Mouse (Mus musculus) limb, embryonic 11.5 days (tissue): ENCODE measurements around the gene Slc12a8. TPM values are rescaled to one million over a fixed set of nuclear protein-coding genes. Genes with fewer than 3 reads are reported as not detected.

Experiments
- ATAC-seq: fragments of 200-750 bp; cut with Nextera tagmentation; 2 replicates; pipeline ENCODE4 v1.8.0; 2017; ENCODE audit warnings: low read depth; ENCODE audit not compliant: insufficient number of reproducible peaks, low FRiP score, low TSS enrichment
- DNase-seq: peaks from one replicate; pipeline ENCODE4 v3.0.0-alpha.2; 2015; ENCODE audit warnings: low spot score
- H3K27ac ChIP-seq: fragments of 300-500 bp; sonication (generic); replicated peaks from 2 replicates; pipeline ENCODE4 v1.5.1; 2014; ENCODE audit warnings: low read depth, mild to moderate bottlenecking, low read length
- H3K27me3 ChIP-seq: fragments of 300-500 bp; sonication (generic); 2 replicates; pipeline ENCODE4 v1.6.1; 2014; ENCODE audit warnings: mild to moderate bottlenecking, low read length, mixed read lengths; ENCODE audit not compliant: control insufficient read depth, insufficient read depth
- H3K36me3 ChIP-seq: fragments of 300-500 bp; sonication (generic); 2 replicates; pipeline ENCODE4 v1.6.1; 2014; ENCODE audit warnings: mild to moderate bottlenecking, low read length, moderate library complexity, mixed read lengths; ENCODE audit not compliant: control insufficient read depth, insufficient read depth
- H3K4me1 ChIP-seq: fragments of 300-500 bp; sonication (generic); 2 replicates; pipeline ENCODE4 v1.6.1; 2014; ENCODE audit warnings: low read length, mixed read lengths; ENCODE audit not compliant: control insufficient read depth, insufficient read depth
- H3K4me2 ChIP-seq: fragments of 300-500 bp; sonication (generic); 2 replicates; pipeline ENCODE4 v1.6.1; 2014; ENCODE audit warnings: low read depth, mild to moderate bottlenecking, moderate library complexity; ENCODE audit not compliant: severe bottlenecking
- H3K4me3 ChIP-seq: fragments of 300-500 bp; sonication (generic); 2 replicates; pipeline ENCODE4 v1.5.1; 2014; ENCODE audit warnings: low read depth, low read length
- H3K9ac ChIP-seq: fragments of 300-500 bp; sonication (generic); 2 replicates; pipeline ENCODE4 v1.6.1; 2014; ENCODE audit warnings: mild to moderate bottlenecking, low read length
- H3K9me3 ChIP-seq: fragments of 300-500 bp; sonication (generic); 2 replicates; pipeline ENCODE4 v1.6.1; 2016; ENCODE audit warnings: low read length; ENCODE audit not compliant: control insufficient read depth
- WGBS: fragments of 180-500 bp; shearing (Covaris S2); extraction: QIAGEN DNeasy Blood & Tissue Kit; methylation state at CpG from one replicate; pipeline ENCODE4 v1.1.7; 2014; 5-methylcytosine and 5-hydroxymethylcytosine counted together
- polyA plus RNA-seq: library from polyadenylated mRNA; unstranded; fragments of >200 nt; fragmentation: Nextera tagmentation; extraction: Ambion mirVana; gene quantifications from 2 replicates; pipeline ENCODE4 v1.2.1, GENCODE M21; 2014

Gene Slc12a8
- polyA plus RNA-seq, 1 experiment from 2014 or later, result 0.49 TPM

DNA sequence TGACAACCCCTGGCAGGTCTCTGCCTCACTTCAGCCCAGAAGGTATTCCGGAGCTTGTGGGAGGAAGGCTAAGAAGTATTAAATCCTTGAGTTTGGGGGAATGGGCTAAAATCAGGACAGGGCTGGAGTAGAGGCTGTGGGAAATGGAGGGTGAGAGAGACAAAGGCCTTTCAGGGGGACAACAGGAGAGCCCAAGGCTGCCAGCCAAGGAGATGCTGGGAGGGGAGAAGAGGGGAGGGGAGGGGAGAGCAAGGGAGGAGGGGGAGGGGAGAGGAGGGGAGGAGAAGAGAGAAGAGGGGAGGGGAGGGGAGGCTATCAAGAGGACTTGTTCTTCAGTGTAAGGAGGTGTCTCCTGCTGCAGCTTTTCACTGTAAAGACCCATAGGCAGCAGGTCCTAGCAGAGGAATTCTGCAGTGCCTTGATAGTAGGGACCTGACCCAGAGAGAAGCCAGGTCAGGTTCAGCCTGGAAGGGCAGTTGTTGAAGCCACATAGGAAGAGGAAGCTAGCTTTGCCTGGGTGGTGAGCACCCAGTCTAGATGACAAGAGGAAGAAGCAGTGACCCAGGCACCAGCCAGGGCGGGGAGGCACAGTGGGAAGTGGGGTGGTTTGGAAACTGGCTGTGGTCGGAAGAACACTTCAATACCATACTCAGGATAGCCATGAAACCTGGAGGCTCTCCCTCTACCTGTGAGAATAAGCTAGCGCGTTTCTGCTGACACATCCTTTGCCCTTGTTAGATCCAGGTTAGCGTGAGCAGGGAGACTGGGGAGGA lies 174.0 kb downstream of the Slc12a8 start:
- Histone ChIP-seq H3K4me2 (no peak overlapping the region), H3K9me3 (no peaks in the 10 kb centered on the region), H3K4me3 (no peak overlapping the region), H3K4me1 (peaks cover 9% of the 10 kb centered on the region; the same call in 1 of the 2 replicates), H3K27ac (no peak overlapping the region), H3K9ac (no peak overlapping the region), H3K27me3 (no peaks in the 10 kb centered on the region), H3K36me3 (no peaks in the 10 kb centered on the region)
- DNase-seq (no peak), ATAC-seq (no peak)
- WGBS, result 85% methylated on average over 6 of the region's 6 CpGs

DNA sequence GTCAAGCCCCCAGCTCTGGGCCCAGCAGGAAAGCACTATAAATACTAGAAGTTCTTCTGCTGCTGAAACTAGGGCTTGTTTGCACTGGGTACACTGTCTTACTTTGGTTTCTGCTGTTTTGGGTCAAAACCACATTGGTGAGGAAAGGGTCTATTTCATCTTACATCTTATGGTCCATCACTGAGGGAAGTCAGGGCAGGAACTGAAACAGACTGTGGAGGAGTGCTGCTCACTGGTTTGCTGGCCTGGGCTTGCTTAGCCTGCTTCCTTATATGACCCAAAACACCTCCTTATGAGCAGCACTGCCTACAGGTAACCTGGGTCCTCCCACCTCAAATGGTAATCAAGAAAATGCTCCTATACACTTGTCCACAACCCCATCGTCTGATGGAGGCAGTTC lies 176.4 kb downstream of the Slc12a8 start:
- H3K4me2 ChIP-seq, result no peak overlapping the region
- no peaks in the 10 kb centered on the region for H3K36me3 ChIP-seq
- H3K4me3 ChIP-seq, result no peak overlapping the region
- no peaks in the 10 kb centered on the region for H3K27me3 ChIP-seq
- ATAC-seq (no peak), DNase-seq (no peak)
- WGBS, result 85% methylated on average over 1 of the region's 1 CpGs
- no peak overlapping the region for H3K27ac ChIP-seq
- no peaks in the 10 kb centered on the region for H3K9me3 ChIP-seq
- no peaks in the 10 kb centered on the region for H3K4me1 ChIP-seq
- H3K9ac ChIP-seq, result no peak overlapping the region

DNA sequence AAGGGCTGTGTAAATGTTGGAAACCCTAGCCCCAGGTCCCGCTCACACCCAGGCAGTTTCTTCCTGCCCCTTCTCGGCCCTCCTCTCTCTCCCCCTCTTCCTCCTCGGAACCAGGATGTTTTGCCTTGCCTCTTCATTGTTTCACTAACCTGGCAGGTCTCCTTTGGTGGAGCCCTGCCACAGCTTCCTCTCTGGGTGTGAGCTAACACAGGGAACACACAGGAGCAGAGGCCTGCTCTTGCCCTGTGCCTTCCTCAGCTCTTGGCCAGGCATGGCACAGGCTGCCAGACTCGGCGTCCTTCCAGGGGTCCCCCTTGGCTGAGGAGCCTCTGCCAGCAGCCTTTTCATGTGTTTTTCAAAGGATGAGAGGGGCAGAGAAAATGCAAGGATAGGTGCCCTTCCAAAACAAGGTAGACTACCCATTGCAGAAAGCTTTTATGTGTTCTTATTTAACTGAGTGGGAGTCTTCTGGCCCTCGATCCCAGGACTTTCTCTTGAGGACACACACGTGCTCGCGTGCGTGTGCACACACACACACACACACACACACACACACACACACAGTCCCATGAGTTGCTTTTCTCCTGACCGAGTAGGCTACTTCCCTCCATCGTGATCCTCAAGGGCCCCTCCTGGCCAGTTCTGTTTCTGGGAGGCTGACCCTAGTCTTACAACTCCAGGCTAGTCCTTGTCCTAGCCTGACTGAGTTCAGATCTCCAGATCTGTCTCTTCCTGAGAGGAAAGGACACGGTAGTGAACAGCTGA lies 179.9 kb downstream of the Slc12a8 start:
- Histone ChIP-seq H3K27ac (no peak overlapping the region), H3K27me3 (no peaks in the 10 kb centered on the region), H3K9ac (no peak overlapping the region), H3K36me3 (no peaks in the 10 kb centered on the region), H3K4me1 (0 out of 2 replicates have a peak, but pooled peaks cover 4% of the 10 kb centered on the region), H3K9me3 (no peaks in the 10 kb centered on the region), H3K4me3 (no peak overlapping the region), H3K4me2 (no peak overlapping the region)
- DNase-seq, result no peak
- 83% methylated on average over 13 of the region's 13 CpGs for WGBS
- no peak for ATAC-seq

DNA sequence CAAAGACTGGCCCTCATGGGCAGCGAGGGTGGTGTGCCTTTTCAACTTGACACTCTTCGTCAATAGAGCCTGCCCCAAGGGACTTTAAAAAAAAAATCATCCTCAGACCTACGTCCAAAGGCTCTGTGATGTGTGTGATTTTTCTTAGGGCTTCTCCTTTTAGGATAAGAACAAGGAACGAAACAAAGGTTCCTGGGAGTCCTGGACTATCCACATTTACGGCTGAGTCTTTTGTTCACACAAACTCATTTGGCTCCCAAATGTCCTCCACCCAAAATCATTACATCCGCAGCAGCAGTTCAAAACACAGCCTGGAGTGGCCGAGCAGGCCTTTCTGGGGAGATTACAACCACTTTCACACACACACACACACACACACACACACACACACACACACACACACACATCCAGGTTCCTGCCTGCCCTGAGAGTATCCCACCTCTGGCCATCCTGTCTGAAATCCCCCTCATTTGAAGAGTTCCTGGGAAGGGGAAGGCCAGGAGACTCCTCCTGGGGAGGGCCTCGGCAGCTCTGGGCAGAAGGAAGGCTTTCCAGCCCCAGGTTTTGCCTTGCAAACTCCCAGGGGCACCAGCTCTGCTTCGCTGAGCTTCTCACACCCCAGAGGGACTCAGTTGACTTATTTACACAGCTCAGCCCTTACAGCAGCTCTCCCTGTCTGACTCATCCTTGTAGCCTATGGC lies 180.6 kb downstream of the Slc12a8 start:
- 62% methylated on average over 9 of the region's 9 CpGs for WGBS
- no peak overlapping the region for H3K27ac ChIP-seq
- DNase-seq, result no peak
- no peak overlapping the region for H3K4me3 ChIP-seq
- H3K9me3 ChIP-seq, result no peaks in the 10 kb centered on the region
- H3K27me3 ChIP-seq, result no peaks in the 10 kb centered on the region
- no peak overlapping the region for H3K9ac ChIP-seq
- H3K4me2 ChIP-seq, result no peak overlapping the region
- 0 out of 2 replicates have a peak, but pooled peaks cover 4% of the 10 kb centered on the region for H3K4me1 ChIP-seq
- no peak for ATAC-seq
- no peaks in the 10 kb centered on the region for H3K36me3 ChIP-seq

DNA sequence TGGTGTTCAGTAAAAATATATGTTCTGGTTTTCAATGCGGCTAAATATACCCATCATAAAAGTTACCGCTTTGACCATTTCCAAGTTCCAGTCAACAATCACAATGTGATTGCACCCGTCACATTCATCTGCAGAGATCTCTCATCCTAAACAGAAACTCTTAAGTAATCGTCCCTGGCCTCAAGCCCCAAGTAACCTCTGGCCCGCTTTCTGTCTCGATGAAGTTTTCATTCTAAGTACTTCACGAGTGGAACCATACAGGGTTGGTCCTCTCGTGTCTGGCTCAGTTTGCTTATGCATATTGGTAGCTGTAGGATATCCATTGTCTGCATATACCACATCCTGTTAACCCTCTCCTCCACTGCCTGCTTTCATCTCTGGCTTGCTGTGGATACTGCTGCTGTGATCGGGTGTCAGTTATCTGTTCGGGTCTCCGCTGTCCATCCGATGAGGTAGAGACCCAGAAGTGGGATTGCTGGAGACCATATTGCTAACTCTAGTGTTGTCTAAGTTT lies 181.2 kb downstream of the Slc12a8 start:
- H3K4me2 ChIP-seq, result no peak overlapping the region
- WGBS, result 80% methylated on average over 12 of the region's 12 CpGs

DNA sequence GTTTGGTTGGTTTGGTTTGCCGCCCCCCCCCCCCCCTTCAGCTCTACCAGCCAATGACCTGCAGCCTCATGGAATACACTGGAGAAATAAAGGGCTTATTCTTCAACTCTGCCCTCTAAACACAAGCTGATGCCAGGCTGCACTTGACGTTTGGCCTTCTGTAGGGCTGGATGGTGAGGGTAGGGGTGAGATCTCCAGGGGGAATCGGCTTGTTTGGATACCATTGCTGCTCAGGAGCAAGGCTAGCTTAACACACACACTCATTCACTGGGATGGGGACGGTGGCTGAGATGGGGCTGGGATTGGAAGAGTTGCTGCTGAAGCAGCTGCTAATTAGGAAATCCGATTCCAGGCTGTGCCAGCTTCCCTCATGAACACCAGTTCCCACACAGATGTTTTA lies 183.5 kb downstream of the Slc12a8 start:
- Histone ChIP-seq H3K4me3 (no peak overlapping the region), H3K9me3 (no peaks in the 10 kb centered on the region), H3K9ac (no peak overlapping the region), H3K4me2 (no peak overlapping the region), H3K36me3 (no peaks in the 10 kb centered on the region), H3K4me1 (0 out of 2 replicates have a peak, but pooled peaks cover 11% of the 10 kb centered on the region), H3K27ac (no peak overlapping the region), H3K27me3 (no peaks in the 10 kb centered on the region)
- ATAC-seq, result no peak
- DNase-seq, result no peak
- 48% methylated on average over 5 of the region's 5 CpGs for WGBS

More for the DNA sequence above, 181.2 kb downstream of the Slc12a8 start:
- DNase-seq (no peak), ATAC-seq (no peak)
- Histone ChIP-seq H3K36me3 (no peaks in the 10 kb centered on the region), H3K9ac (no peak overlapping the region), H3K27ac (no peak overlapping the region), H3K9me3 (no peaks in the 10 kb centered on the region), H3K27me3 (no peaks in the 10 kb centered on the region), H3K4me1 (0 out of 2 replicates have a peak, but pooled peaks cover 4% of the 10 kb centered on the region), H3K4me3 (no peak overlapping the region)

DNA sequence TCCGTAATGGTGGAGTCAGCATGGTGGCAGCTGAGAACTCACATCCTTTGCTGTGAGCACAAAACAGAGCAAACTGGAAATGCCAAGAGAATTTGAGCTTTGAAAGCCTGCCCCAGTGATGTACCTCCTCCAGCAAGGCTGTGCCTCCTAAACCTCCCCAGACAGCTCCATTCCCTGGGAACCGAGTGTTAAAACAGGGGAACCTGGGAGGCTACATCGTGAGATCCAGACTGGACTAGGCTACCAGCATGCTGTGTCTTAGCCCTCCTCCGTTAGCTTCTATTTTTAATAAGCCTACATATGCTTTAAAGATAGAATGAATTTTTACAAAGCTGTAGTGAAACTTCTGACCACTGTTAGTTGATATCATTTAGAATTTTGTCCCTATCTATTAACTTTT lies 184.7 kb downstream of the Slc12a8 start:
- Histone ChIP-seq H3K4me3 (no peak overlapping the region), H3K4me1 (0 out of 2 replicates have a peak, but pooled peaks cover 11% of the 10 kb centered on the region), H3K36me3 (no peaks in the 10 kb centered on the region), H3K9ac (no peak overlapping the region), H3K9me3 (no peaks in the 10 kb centered on the region), H3K27me3 (no peaks in the 10 kb centered on the region), H3K27ac (no peak overlapping the region), H3K4me2 (no peak overlapping the region)
- ATAC-seq (no peak), DNase-seq (no peak)
- 88% methylated on average over 4 of the region's 4 CpGs for WGBS

DNA sequence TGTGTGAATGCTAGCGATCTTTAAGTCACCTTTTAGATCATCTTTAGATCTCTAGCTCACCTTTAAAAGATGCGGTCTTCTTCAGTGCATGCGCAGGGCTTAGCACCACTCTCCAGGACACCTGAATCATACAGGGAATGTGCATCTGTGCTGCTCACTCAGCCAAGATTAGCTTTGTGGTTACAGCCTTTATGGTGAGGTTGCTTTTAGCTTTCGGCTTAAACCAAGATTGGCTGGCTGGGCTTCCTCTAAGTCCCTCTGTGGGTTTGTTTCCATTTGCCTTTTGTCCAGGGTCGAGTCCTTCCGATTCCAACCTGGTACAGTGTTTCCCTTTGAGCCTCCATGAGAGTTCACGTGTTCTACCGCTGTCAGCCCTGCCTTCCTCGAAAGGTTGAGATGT lies 187.2 kb downstream of the Slc12a8 start:
- DNase-seq, result no peak
- no peaks in the 10 kb centered on the region for H3K9me3 ChIP-seq
- H3K36me3 ChIP-seq, result no peaks in the 10 kb centered on the region
- H3K27me3 ChIP-seq, result no peaks in the 10 kb centered on the region
- 0 out of 2 replicates have a peak, but pooled peaks cover 11% of the 10 kb centered on the region for H3K4me1 ChIP-seq
- no peak overlapping the region for H3K4me2 ChIP-seq
- no peak overlapping the region for H3K27ac ChIP-seq
- H3K4me3 ChIP-seq, result no peak overlapping the region
- 91% methylated on average over 9 of the region's 9 CpGs for WGBS
- no peak overlapping the region for H3K9ac ChIP-seq
- no peak for ATAC-seq
